Mouse (Mus musculus): ENCODE data around the gene 1700025G04Rik. TPM values are rescaled to one million over a fixed set of nuclear protein-coding genes. Genes with fewer than 3 reads are reported as not detected.
A peak's percentile ranks its signal among the peaks of the same experiment; 100 is the strongest.

1700025G04Rik gene
- polyA plus RNA-seq, 1 experiment from 2014 or later, result 20.6 TPM

DNA sequence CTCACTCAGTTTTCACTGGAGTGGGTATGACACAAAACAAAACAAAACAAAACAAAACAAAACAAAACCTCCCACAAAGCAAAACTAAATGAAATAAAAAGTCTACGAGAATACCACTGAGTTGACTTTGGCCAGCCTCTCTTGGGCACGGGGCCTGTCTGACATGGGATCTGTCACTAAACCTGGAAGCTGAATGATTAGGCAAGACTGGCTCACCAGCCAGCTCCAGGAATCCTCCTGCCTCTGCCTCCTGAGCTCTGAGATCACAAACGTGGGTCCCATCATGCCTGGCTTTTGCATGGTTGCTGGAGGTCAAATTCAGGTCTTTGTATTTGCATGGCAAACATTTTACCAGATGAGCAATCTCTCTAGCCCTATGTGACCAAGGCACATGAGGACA is 258.1 kb downstream of the 1700025G04Rik start:
- Histone ChIP-seq H3K4me3 (ENCODE audit: low read depth, low read length) (no peak overlapping the region), H3K4me1 (replicated peaks; ENCODE audit: control insufficient read depth, insufficient read depth) (no peaks in the 10 kb centered on the region), H3K9ac (ENCODE audit: low read length) (no peak overlapping the region), H3K9me3 (ENCODE audit: control insufficient read depth, low read length) (no peaks in the 10 kb centered on the region), H3K27me3 (ENCODE audit: control insufficient read depth, insufficient read depth, low read length) (no peaks in the 10 kb centered on the region), H3K27ac (replicated peaks) (no peak overlapping the region), H3K36me3 (ENCODE audit: control insufficient read depth, insufficient read depth, low read length) (no peaks in the 10 kb centered on the region), H3K4me2 (replicated peaks; ENCODE audit: low read depth) (no peak overlapping the region)
- no peak for TF ChIP-seq EP300 (optimal IDR thresholded peaks at IDR 0.05)
- TF ChIP-seq CTCF (IDR thresholded peaks at IDR 0.05; ENCODE audit: low read depth), result no peak
- WGBS, result 79% methylated on average over 3 of the region's 3 CpGs
- no peak for DNase-seq (ENCODE audit: low spot score)
- no peak for ATAC-seq (ENCODE audit: low FRiP score, low TSS enrichment)

DNA sequence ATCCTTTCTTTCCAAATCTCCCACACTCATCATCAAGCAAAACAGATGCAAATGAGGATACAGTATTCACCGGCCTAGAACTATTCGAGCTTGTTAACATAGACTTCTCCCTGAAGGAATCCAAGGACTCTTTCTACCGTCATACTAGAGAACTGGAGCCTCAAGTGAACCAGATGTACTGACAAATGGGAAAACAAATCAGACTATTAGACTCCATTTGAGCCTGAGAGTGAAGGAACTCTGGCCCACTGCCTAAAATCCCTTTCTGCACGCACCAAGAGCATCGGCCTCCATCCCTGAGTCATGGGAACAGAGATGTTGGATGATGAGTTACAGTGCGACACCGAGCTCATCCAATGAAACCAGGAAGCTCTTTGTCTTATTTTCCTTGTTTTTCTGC is 264.9 kb downstream of the 1700025G04Rik start:
- Histone ChIP-seq H3K9ac (ENCODE audit: low read length) (no peak overlapping the region), H3K27me3 (ENCODE audit: control insufficient read depth, insufficient read depth, low read length) (no peaks in the 10 kb centered on the region), H3K27ac (replicated peaks) (no peak overlapping the region), H3K4me2 (replicated peaks; ENCODE audit: low read depth) (no peak overlapping the region), H3K4me3 (ENCODE audit: low read depth, low read length) (no peak overlapping the region), H3K9me3 (ENCODE audit: control insufficient read depth, low read length) (no peaks in the 10 kb centered on the region), H3K36me3 (ENCODE audit: control insufficient read depth, insufficient read depth, low read length) (no peaks in the 10 kb centered on the region), H3K4me1 (replicated peaks; ENCODE audit: control insufficient read depth, insufficient read depth) (no peaks in the 10 kb centered on the region)
- ATAC-seq (ENCODE audit: low FRiP score, low TSS enrichment), result no peak
- no peak for TF ChIP-seq EP300 (optimal IDR thresholded peaks at IDR 0.05)
- TF ChIP-seq CTCF (IDR thresholded peaks at IDR 0.05; ENCODE audit: low read depth), result no peak
- no peak for DNase-seq (ENCODE audit: low spot score)
- 52% methylated on average over 7 of the region's 7 CpGs for WGBS

DNA sequence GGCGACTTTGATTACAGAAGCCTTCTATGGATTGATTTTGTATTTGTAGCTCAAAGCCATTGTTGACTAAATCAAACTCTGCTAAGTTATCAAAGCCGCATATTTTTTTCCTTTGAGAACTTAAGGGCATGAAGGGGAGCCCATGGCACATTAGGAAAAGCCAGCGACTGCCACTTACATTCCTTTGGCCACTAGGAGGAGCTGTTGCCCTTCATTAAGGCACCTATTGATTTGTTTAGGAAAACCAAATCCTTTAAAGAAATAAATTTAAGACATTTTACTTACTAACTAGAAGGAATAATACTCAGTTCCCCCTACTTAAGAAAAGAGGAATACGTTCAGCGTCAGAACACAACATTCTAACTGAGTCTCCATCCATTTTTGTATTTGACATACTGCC is 269.5 kb downstream of the 1700025G04Rik start:
- ATAC-seq (ENCODE audit: low FRiP score, low TSS enrichment) (no peak), DNase-seq (ENCODE audit: low spot score) (peak; percentile 66)
- peaks cover 12% of the 10 kb centered on the region for H3K36me3 ChIP-seq (ENCODE audit: control insufficient read depth, insufficient read depth, low read length)
- no peak overlapping the region for H3K27ac ChIP-seq (replicated peaks)
- no peaks in the 10 kb centered on the region for H3K4me1 ChIP-seq (replicated peaks; ENCODE audit: control insufficient read depth, insufficient read depth)
- TF ChIP-seq CTCF (IDR thresholded peaks at IDR 0.05; ENCODE audit: low read depth) (peak; percentile 91), EP300 (optimal IDR thresholded peaks at IDR 0.05) (no peak)
- no peaks in the 10 kb centered on the region for H3K27me3 ChIP-seq (ENCODE audit: control insufficient read depth, insufficient read depth, low read length)
- no peak overlapping the region for H3K9ac ChIP-seq (ENCODE audit: low read length)
- WGBS, result 21% methylated on average over 5 of the region's 5 CpGs
- H3K4me2 ChIP-seq (replicated peaks; ENCODE audit: low read depth), result no peak overlapping the region
- H3K9me3 ChIP-seq (ENCODE audit: control insufficient read depth, low read length), result no peaks in the 10 kb centered on the region
- no peak overlapping the region for H3K4me3 ChIP-seq (ENCODE audit: low read depth, low read length)

DNA sequence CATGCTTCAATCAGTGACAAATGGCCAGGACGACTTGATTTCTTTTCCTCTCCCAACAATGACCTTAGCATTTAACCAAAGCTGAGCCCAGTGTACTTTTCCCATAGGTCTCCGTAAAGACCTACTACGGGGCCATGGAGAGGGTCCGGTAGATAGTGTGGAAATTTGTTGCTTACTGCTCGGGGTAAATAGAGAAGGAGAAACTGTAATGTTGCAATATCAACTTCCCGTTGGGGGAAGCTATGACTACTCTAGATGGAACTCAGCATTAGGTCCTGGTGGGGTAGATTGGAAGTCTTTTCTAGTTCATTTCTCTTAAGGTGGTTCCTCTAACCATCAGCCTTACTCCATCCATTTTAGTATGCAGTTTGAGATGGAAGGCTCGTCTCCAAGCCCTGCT is 270.7 kb downstream of the 1700025G04Rik start:
- Histone ChIP-seq H3K9ac (ENCODE audit: low read length) (no peak overlapping the region), H3K4me1 (replicated peaks; ENCODE audit: control insufficient read depth, insufficient read depth) (no peaks in the 10 kb centered on the region)
- no peak for DNase-seq (ENCODE audit: low spot score)

DNA sequence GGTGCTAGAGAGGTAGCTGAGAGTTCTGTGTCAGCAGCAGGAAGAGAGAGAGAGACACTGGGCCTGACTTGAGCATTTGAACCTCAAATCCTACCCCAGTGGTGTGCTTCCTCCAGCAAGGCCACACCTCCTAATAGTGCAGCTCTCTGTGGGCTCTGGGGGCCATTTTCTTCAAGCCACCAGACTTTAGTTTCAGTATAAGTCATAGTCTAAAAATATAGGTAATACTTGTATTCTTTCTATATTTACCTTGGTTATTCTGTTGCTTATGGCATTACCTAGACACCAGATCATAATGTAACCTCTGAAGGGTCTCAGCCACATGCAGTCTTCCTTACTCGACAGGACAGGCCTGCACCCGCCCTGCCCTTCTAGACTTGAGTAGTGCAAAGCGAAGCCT is 273.9 kb downstream of the 1700025G04Rik start:
- ATAC-seq (ENCODE audit: low FRiP score, low TSS enrichment), result no peak

More for the DNA sequence above, 270.7 kb downstream of the 1700025G04Rik start:
- Histone ChIP-seq H3K4me3 (ENCODE audit: low read depth, low read length) (no peak overlapping the region), H3K9me3 (ENCODE audit: control insufficient read depth, low read length) (no peaks in the 10 kb centered on the region), H3K36me3 (ENCODE audit: control insufficient read depth, insufficient read depth, low read length) (peaks cover 12% of the 10 kb centered on the region), H3K4me2 (replicated peaks; ENCODE audit: low read depth) (no peak overlapping the region), H3K27ac (replicated peaks) (no peak overlapping the region), H3K27me3 (ENCODE audit: control insufficient read depth, insufficient read depth, low read length) (no peaks in the 10 kb centered on the region)
- 86% methylated on average over 7 of the region's 7 CpGs for WGBS
- TF ChIP-seq CTCF (IDR thresholded peaks at IDR 0.05; ENCODE audit: low read depth), result no peak
- no peak for TF ChIP-seq EP300 (optimal IDR thresholded peaks at IDR 0.05)
- no peak for ATAC-seq (ENCODE audit: low FRiP score, low TSS enrichment)

DNA sequence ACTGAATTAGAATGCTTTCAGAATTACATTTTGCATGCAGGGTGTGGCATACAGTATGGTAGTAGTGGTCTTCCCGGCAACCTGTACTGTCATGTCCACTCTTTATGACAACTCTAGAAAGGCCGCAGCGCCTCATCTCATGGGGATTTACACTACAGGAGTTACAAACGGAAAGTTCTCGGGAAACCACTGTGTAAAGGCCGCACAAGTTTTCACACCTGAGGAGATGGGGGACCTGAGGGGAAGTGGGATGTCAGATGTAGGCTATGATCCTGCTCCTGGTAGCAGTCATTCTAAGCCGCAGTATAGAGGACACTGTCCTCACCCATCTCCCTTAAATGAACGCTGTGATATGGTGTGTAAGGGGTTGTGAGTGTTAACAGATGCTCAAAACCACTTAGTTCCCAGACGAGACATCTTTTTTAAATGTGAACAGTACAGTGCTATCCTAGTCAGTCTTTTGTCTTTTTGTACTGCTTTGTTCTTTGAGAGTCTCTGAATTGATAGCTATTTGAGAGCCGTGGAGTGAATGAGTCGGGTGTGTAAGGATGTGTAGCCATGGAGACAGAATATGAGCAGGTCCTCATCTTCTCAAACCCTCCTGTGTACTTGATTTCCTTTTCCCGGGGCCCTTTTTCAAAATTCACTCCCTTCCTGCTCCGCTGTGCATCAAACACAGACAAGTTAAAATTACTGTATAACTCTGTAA is 277.8 kb downstream of the 1700025G04Rik start:
- TF ChIP-seq CTCF (IDR thresholded peaks at IDR 0.05; ENCODE audit: low read depth), result no peak
- no peak for TF ChIP-seq EP300 (optimal IDR thresholded peaks at IDR 0.05)
- H3K27me3 ChIP-seq (ENCODE audit: control insufficient read depth, insufficient read depth, low read length), result no peaks in the 10 kb centered on the region
- DNase-seq (ENCODE audit: low spot score) (no peak), ATAC-seq (ENCODE audit: low FRiP score, low TSS enrichment) (no peak)
- H3K27ac ChIP-seq (replicated peaks), result no peak overlapping the region
- H3K4me2 ChIP-seq (replicated peaks; ENCODE audit: low read depth), result no peak overlapping the region
- H3K9me3 ChIP-seq (ENCODE audit: control insufficient read depth, low read length), result no peaks in the 10 kb centered on the region
- WGBS, result 89% methylated on average over 13 of the region's 13 CpGs
- H3K9ac ChIP-seq (ENCODE audit: low read length), result no peak overlapping the region
- peaks cover 16% of the 10 kb centered on the region for H3K36me3 ChIP-seq (ENCODE audit: control insufficient read depth, insufficient read depth, low read length)
- no peak overlapping the region for H3K4me3 ChIP-seq (ENCODE audit: low read depth, low read length)
- no peaks in the 10 kb centered on the region for H3K4me1 ChIP-seq (replicated peaks; ENCODE audit: control insufficient read depth, insufficient read depth)

More for the DNA sequence above, 273.9 kb downstream of the 1700025G04Rik start:
- no peak overlapping the region for H3K27ac ChIP-seq (replicated peaks)
- DNase-seq (ENCODE audit: low spot score), result no peak
- 82% methylated on average over 3 of the region's 3 CpGs for WGBS
- H3K9me3 ChIP-seq (ENCODE audit: control insufficient read depth, low read length), result no peaks in the 10 kb centered on the region
- H3K27me3 ChIP-seq (ENCODE audit: control insufficient read depth, insufficient read depth, low read length), result no peaks in the 10 kb centered on the region
- H3K36me3 ChIP-seq (ENCODE audit: control insufficient read depth, insufficient read depth, low read length), result peaks cover 21% of the 10 kb centered on the region
- no peaks in the 10 kb centered on the region for H3K4me1 ChIP-seq (replicated peaks; ENCODE audit: control insufficient read depth, insufficient read depth)
- TF ChIP-seq CTCF (IDR thresholded peaks at IDR 0.05; ENCODE audit: low read depth) (no peak), EP300 (optimal IDR thresholded peaks at IDR 0.05) (no peak)
- no peak overlapping the region for H3K9ac ChIP-seq (ENCODE audit: low read length)
- H3K4me2 ChIP-seq (replicated peaks; ENCODE audit: low read depth), result no peak overlapping the region
- H3K4me3 ChIP-seq (ENCODE audit: low read depth, low read length), result no peak overlapping the region
